Mouse (Mus musculus) heart, postnatal 25 days (tissue): ENCODE data around the gene Palm2. TPM values are rescaled to one million over a fixed set of nuclear protein-coding genes. Genes with fewer than 3 reads are reported as not detected.

Source experiments
- DNase-seq: peaks from one replicate; pipeline ENCODE4 v3.0.0; 2022; ENCODE audit warnings: low spot score
- intact Hi-C: fragments of 180-260 bp; cut with DNase I; formaldehyde crosslinking; loops from one replicate; pipeline ENCODE4 v1.15.1; 2025
- total RNA-seq, 2 experiments: library from RNA; stranded (reverse); gene quantifications; 2 replicates each; pipeline ENCODE4 v1.2.3; 2021

The Palm2 gene
- total RNA-seq, 2 experiments from 2014 or later, result 13.9 to 14.8 TPM

DNA sequence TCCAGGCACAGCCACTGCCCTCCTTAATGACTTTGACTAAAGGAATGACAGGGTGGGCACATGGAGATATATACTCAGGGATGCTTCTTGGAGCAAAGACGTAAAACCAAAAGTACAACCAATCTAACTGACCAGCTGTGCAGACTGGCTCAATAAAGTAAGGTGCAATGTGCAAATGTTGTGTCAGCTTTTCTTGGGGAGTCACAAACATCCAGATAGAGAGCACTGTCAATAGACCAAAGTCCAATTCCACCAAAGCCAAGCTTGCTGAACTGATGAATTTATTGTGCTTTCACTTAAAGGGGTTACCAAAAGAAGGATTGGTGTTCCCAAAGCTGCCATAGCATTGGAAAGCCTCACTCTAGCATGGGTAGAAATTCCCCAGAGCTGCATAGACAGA lies 77.7 kb downstream of the Palm2 start:
- intact Hi-C loops, result no loop called here
- no peak for DNase-seq

DNA sequence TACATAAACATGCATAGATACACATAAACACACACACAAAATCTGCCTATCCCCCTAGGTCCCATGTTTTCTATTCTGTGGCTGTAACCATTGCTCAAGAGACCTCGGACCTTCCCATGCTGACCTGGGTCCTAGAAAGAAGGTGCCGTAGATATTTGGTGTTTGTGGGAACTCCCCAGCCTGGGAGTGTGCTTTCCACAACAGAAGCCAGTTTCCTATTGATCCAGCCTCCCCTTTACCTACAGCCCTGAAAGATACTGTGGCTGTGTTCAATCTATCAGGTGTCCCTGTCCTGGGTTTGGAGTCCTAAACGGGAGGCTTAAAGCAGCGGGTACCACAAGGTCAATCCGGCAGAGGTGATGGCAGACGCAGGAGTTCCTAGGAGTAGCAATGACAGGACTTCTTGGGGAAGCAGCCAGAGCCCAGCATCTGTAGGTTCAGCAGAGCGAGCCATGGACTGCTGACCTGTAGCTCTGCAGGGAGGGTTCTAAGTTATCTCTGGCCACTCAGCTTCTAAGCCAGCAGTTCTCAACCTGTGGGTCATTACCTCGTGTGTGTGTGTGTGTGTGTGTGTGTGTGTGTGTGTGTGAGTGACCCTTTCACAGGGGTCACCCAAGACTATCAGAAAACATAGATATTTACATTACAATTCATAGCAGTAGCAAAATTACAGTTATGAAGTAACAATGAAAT lies 79.3 kb downstream of the Palm2 start:
- intact Hi-C loops, result no loop called here
- no peak for DNase-seq

- no peak for DNase-seq
- intact Hi-C loops, result no loop called here
These were observed 80.2 kb downstream of the Palm2 start for GRCm38 (mm10) chr4:57514003-57514937.

- DNase-seq, result no peak
- intact Hi-C loops, result no loop called here
These were observed 81.3 kb downstream of the Palm2 start for GRCm38 (mm10) chr4:57515356-57515755.

GRCm38 (mm10) chr4:57523456-57523855 lies 89.4 kb downstream of the Palm2 start:
- intact Hi-C loops, result no loop called here
- DNase-seq, result no peak

DNA sequence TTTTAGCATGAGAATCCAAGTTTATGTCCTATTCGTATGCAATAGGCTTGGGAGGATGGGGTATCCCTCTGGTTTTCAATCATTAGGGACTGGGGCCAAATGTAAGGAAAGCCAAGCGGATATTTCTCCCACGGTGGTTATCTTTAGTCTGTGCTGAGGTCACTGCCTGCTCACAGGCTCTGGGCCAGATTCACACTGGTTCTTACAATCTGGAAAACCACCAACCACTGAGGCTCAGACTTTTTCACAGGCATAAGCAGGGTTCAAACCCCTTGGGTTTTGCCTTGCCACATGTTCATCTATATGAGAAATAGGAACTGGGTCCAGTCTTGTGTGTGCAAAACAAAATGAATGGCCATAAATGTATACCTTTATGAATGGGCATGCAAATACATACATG lies 90.4 kb downstream of the Palm2 start:
- intact Hi-C loops, result no loop called here
- DNase-seq, result peak; percentile 9

- intact Hi-C loops, result no loop called here
- DNase-seq, result no peak
These were observed 91.4 kb downstream of the Palm2 start for GRCm38 (mm10) chr4:57525221-57526011.

GRCm38 (mm10) chr4:57528296-57528695 lies 94.2 kb downstream of the Palm2 start:
- DNase-seq, result no peak
- intact Hi-C loops, result no loop called here

GRCm38 (mm10) chr4:57533686-57534085 lies 99.6 kb downstream of the Palm2 start:
- no peak for DNase-seq
- intact Hi-C loops, result loop anchor here (5.0 kb wide), 1 partner anchor 74 kb away; no protein-coding TSS in a partner anchor

DNA sequence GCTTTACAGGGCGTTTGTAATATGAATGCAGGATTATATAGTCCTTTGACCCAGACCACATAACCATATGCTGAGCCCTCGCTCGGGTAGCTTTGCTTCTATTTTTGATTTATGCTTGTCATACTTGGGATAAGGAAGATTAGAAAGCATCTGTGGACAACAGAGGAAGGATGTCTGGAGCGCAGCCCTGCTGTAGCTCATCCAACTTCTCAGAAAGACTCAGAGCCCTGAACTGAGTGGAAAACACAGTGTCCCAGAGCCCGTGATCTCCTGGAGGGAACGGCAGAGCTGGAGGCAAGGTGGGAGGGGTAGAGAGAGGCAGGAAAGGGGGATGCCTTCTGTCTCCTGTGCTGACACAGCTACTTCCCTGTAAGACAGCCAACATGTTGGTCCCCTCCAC lies 100.2 kb downstream of the Palm2 start:
- DNase-seq, result no peak
- intact Hi-C loops, result loop anchor here (5.0 kb wide), 1 partner anchor 73 kb away; no protein-coding TSS in a partner anchor

GRCm38 (mm10) chr4:57535087-57535486 lies 101.0 kb downstream of the Palm2 start:
- no peak for DNase-seq
- intact Hi-C loops, result no loop called here

- intact Hi-C loops, result no loop called here
- DNase-seq, result no peak
These were observed 104.1 kb downstream of the Palm2 start for GRCm38 (mm10) chr4:57538029-57538688.

GRCm38 (mm10) chr4:57543692-57544256 lies 109.7 kb downstream of the Palm2 start:
- intact Hi-C loops, result no loop called here

DNA sequence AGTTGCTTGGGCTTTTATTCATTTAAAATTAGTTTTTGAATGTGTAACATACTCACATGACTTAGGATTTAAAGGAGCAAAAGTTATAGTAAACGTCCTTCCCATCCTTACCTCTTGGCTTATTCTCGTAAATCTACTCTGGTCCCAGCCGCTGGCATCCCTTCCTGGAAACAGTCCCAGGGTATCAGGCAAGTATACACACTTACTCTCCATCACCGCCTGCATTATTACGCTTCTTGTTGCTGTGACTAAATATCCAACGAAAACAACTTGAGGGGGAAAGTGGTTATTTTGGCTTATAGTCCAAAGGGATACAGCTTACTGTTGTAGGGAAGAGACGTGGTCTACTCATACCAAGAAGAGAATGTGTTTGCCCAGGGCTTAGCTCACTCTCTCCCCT lies 113.7 kb downstream of the Palm2 start:
- intact Hi-C loops, result no loop called here
- DNase-seq, result no peak

More at GRCm38 (mm10) chr4:57543692-57544256, 109.7 kb downstream of the Palm2 start:
- DNase-seq, result no peak

DNA sequence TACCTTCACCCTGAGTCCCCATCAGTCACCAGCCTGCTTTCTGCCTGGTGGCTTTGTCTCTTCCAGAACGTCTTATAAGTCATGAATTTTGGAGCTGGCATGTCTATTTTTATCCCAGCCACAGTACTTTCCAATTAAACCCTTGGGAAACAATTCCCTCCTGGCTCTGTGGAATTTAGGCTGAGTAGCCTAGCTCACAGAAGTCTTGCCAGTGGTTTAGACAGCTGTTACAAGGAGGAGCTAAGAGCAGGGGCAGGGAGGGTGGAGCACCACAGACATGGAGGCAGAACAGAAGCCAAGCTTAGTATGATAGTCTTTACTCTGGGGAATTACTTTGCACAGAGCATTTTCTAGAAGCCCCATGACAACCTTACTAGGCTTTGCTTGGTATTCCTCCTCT lies 116.2 kb downstream of the Palm2 start:
- intact Hi-C loops, result no loop called here
- DNase-seq, result no peak

DNA sequence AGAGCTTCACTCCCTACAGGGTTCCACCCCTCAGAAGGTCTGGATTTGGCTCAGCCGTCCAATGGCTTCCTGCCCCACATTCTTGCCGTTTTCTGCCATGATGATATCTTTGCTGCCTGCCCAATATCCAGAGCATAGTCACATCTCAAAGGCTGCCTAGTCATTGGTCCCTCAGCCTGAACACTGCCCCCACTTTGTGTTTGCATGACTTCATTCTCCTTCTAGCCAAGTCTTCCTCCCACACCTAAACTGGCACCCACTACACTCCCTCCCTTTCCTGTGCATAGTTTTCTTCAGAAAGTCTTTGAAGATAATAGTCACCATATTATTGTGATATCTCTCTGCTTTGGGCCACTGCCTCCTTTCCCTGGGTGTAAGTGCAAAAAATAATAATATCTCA lies 123.1 kb downstream of the Palm2 start:
- no peak for DNase-seq
- intact Hi-C loops, result no loop called here

GRCm38 (mm10) chr4:57559438-57559837 lies 125.4 kb downstream of the Palm2 start:
- no peak for DNase-seq
- intact Hi-C loops, result no loop called here

GRCm38 (mm10) chr4:57560010-57560409 lies 126.0 kb downstream of the Palm2 start:
- no peak for DNase-seq
- intact Hi-C loops, result loop anchor here (5.0 kb wide), 1 partner anchor 68 kb away; no protein-coding TSS in a partner anchor

DNA sequence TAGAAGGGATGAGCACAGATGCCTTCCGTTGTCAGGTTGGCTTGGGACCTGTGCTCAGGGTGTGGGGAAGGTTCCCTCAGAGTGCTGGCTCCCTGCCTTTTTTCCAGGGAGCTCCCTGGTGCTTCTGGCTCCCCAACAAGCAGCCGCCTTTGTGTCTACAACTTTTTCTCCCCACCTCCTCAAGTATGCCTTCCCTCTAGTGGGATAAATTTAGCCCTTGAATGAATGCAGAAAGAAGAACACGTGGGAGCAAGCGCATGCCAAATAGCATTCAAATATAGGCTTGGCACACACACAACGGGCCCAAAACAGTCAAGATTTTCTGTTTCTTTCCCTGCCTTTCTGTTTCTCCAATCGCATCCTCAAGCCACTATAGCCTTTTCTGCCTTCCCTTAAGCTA lies 127.0 kb downstream of the Palm2 start:
- DNase-seq, result no peak
- intact Hi-C loops, result loop anchor here (5.0 kb wide), 1 partner anchor 69 kb away; no protein-coding TSS in a partner anchor
